Mouse (Mus musculus) testis, adult 2 months (tissue): ENCODE results near the gene Wdfy2.

Source experiments
- CTCF ChIP-seq: fragments of 200-500 bp; IDR thresholded peaks from 2 replicates; pipeline ENCODE4 v1.5.1; 2012; ENCODE audit warnings: low read depth, mild to moderate bottlenecking, inconsistent platforms, low read length, moderate library complexity; ENCODE audit not compliant: control insufficient read depth, insufficient read depth, insufficient replicate concordance
- POLR2A ChIP-seq: fragments of 200-500 bp; IDR thresholded peaks from 2 replicates; pipeline ENCODE4 v1.6.1; 2012; ENCODE audit warnings: low read depth, mild to moderate bottlenecking, inconsistent platforms, low read length, moderate library complexity; ENCODE audit not compliant: control insufficient read depth

DNA sequence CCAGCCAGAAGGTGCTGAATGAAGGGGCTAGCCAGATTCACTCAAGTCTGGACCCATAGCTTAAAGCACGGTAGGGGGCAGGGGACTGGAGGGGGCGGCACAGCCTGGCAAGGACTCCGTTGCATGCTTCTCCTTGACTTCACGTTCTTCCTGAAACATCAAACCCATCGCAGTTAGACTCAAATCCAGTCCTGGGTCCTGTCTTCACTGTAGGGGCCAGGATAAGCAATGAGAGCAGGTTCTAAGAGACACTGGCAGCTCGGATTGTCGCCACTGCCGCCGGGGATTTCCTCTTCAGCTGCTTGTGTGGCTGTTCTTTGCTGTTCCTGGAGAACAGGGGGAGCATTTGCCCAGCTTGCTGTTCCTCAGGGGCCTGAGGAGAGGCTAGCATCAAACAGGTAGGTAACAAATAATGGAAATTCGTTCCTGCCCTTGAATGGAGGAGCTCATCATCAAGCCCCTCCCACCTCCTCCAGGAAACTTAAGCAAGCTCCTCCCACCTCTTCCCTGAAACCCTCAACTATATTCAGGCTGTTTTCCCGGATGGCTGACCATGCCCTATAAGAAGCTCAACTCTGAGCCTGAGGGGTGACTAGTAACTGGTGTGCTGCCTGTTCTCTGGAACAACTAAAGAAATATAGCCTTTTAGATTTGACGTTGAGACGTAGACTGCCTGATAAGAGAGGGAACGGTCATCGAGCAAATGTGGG lies 128.5 kb downstream of the Wdfy2 start:
- TF ChIP-seq CTCF (no peak), POLR2A (no peak)
